Mouse (Mus musculus) neutrophil, adult 65 days (primary cell): ENCODE measurements around the gene Vmn2r110. TPM values are rescaled to one million over a fixed set of nuclear protein-coding genes. Genes with fewer than 3 reads are reported as not detected.

Experiments used
- total RNA-seq: library from RNA; stranded (reverse); gene quantifications from 2 replicates; pipeline ENCODE4 v1.2.4, GENCODE M21; 2023

Vmn2r110 gene
- total RNA-seq: not detected in 2 replicates

GRCm38 (mm10) chr17:20596323-20596722 is at the start of gene Vmn2r110:
Gene Vmn2r110 (minus strand): TSS chr17:20596423.

GRCm38 (mm10) chr17:20624777-20625176 is 28.6 kb upstream of the Vmn2r110 start, which contains the start of gene Fpr-rs3:
Gene Fpr-rs3 (minus strand): TSS chr17:20624877.

GRCm38 (mm10) chr17:20564656-20565055 is 31.6 kb downstream of the Vmn2r110 start, which contains the start of gene Vmn2r109:
Gene Vmn2r109 (minus strand): TSS chr17:20564756.

Other genes starting within 250 kb of the Vmn2r110 start
- not detected in 2 replicates for gene Vmn1r224, start 182.3 kb downstream of the Vmn2r110 start, total RNA-seq
- not detected in 2 replicates for gene Vmn2r108, start 115.1 kb downstream of the Vmn2r110 start, total RNA-seq
- gene Vmn1r225, start 98.3 kb downstream of the Vmn2r110 start, total RNA-seq: not detected in 2 replicates
- not detected in 2 replicates for gene Vmn2r109, start 31.7 kb downstream of the Vmn2r110 start, total RNA-seq
- gene Fpr-rs3, start 28.5 kb upstream of the Vmn2r110 start, total RNA-seq: not detected in 2 replicates
- gene Vmn1r226, start 86.4 kb upstream of the Vmn2r110 start, total RNA-seq: not detected in 2 replicates
- gene Vmn1r227, start 133.4 kb upstream of the Vmn2r110 start, total RNA-seq: not detected in 2 replicates
- not detected in 2 replicates for gene Vmn1r228, start 189.7 kb upstream of the Vmn2r110 start, total RNA-seq
- not detected in 2 replicates for gene Vmn1r229, start 215.1 kb upstream of the Vmn2r110 start, total RNA-seq
- gene Vmn1r230, start 244.0 kb upstream of the Vmn2r110 start, total RNA-seq: not detected in 2 replicates